Comparison of ENCODE assay signal across 8 mouse cellular contexts in the genomic region with DNA sequence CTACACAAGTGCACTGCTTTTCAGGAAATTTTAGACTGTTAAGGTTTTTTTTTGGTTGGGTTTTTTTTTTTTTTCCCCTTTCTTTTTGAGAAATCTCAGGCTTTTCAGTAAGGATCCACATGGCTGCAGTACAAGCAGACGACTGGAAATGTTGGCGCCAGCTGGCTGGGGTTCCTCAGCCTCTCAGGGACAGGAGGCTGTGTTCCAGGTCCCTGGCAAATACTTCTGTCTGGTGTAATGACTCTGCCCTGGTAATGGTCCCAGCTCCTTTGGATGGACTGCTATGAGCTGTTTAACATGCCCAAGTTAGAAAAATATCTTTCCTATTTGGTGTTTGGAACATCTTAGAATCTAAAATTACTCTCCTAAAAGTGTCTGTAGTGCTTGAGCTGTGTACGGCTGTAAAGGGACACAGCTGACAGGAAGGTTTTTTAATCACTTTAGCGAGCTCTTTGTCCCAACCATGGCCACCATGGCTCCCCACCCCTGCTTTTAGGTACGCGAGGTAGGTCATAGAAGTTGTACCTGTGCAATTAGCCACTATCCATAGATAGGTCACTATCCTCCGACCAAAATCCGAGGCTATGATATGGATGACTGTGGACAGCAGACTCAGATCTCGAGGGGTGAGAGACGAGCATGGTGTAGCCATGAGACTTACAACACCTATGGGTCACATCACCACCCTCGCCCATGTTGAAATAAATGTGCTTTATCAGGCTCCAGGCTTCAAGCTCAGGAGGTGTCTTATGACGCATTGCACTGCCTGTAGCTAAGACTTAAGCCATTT. TPM values are rescaled to one million over a fixed set of nuclear protein-coding genes. Genes with fewer than 3 reads are reported as not detected.
DNase-seq lines count a peak whose midpoint lies in the region; ATAC-seq and TF ChIP-seq lines count a peak whose summit lies in the region.

No protein-coding gene starts in this region.

- no peak overlapping the region for H3K9ac ChIP-seq in midbrain, embryonic 16.5 days (ENCODE audit: low read depth, low read length)

- H3K4me1 ChIP-seq in midbrain, embryonic 16.5 days (ENCODE audit: control insufficient read depth, insufficient read depth, low read length): peaks cover 4% of the 10 kb centered on the region; the same call in 1 of the 2 replicates

- TF ChIP-seq CTCF in layer of hippocampus, adult 2 months (conservative IDR thresholded peaks at IDR 0.05): no peak

- ATAC-seq in cerebellum, adult (ENCODE audit: insufficient number of reproducible peaks, low FRiP score, low TSS enrichment): no peak
- ATAC-seq in megakaryocyte-erythroid progenitor cell, adult 5-6 weeks (replicated peaks; ENCODE audit: low FRiP score, low TSS enrichment, poor library complexity, severe bottlenecking): 0 out of 2 replicates have a peak, but pooled peaks have one; percentile 25
- ATAC-seq in midbrain, embryonic 16.5 days: no peak

- H3K36me3 ChIP-seq in midbrain, embryonic 16.5 days (ENCODE audit: control insufficient read depth, insufficient read depth, low read length): no peaks in the 10 kb centered on the region

- H3K27me3 ChIP-seq in midbrain, embryonic 16.5 days (ENCODE audit: control insufficient read depth, insufficient read depth, low read depth, low read length): peaks cover 3% of the 10 kb centered on the region

- peak overlapping the region; percentile 36; the same call in 1 of the 2 replicates for H3K27ac ChIP-seq in layer of hippocampus, adult 2 months
- H3K27ac ChIP-seq in midbrain, embryonic 16.5 days (ENCODE audit: low read length): no peak overlapping the region

- H3K9me3 ChIP-seq in midbrain, embryonic 16.5 days (replicated peaks; ENCODE audit: control insufficient read depth, low read length, poor library complexity, severe bottlenecking): no peaks in the 10 kb centered on the region

- 90% methylated on average over 12 of the region's 12 CpGs for WGBS in midbrain, embryonic 16.5 days

- H3K4me2 ChIP-seq in midbrain, embryonic 16.5 days (ENCODE audit: low read length): no peak overlapping the region

- no peak overlapping the region for H3K4me3 ChIP-seq in layer of hippocampus, adult 2 months
- H3K4me3 ChIP-seq in midbrain, embryonic 16.5 days (ENCODE audit: low read depth, low read length): no peak overlapping the region

- DNase-seq in cerebellum, postnatal 36 days: peak; percentile 26 to 51
- peak; percentile 34 for DNase-seq in NIH3T3 (ENCODE audit: low read depth)
- DNase-seq in gastrocnemius, postnatal 25 days: peak; percentile 85
- peak; percentile 60 to 65 for DNase-seq in layer of hippocampus, adult 2 months (ENCODE audit: low spot score in 2 of 2)
- DNase-seq in spleen, adult 12 weeks (ENCODE audit: low spot score): no peak

RNA-seq across cellular contexts. Expression of a gene that starts 8.9 kb away (rescaled TPM):
- 10 to 100 TPM; 17.8 to 18.7 TPM for total RNA-seq in gastrocnemius, postnatal 25 days (2021)
- 10 to 100 TPM; 12.0 to 15.7 TPM for total RNA-seq in layer of hippocampus, adult 2 months (2021)
- 130 and 132 TPM in 2 replicates for total RNA-seq in megakaryocyte-erythroid progenitor cell, adult 5-6 weeks (2014; fragmentation: Nextera tagmentation)
- 140 and 171 TPM in 2 replicates for total RNA-seq in megakaryocyte-erythroid progenitor cell, adult 5-6 weeks (2017)
- 27.8 and 30.6 TPM in 2 replicates for polyA plus RNA-seq in midbrain, embryonic 16.5 days (2015; fragmentation: Nextera tagmentation; extraction: Ambion mirVana)

Comparison
In these comparisons a context has a peak if more than half of its experiments do, and no peak if none do; other contexts are left out.
1. RNA of a gene that starts 8.9 kb away (total RNA-seq): 130 to 171 TPM in megakaryocyte-erythroid progenitor cell, adult 5-6 weeks; 17.8 to 18.7 TPM in gastrocnemius, postnatal 25 days and 12.0 to 15.7 TPM in layer of hippocampus, adult 2 months; every median in the first group is over 4 times any median in the second.